Mouse (Mus musculus) liver, adult 2 months (tissue): Measurements from ENCODE around the gene Cxcr6.

Source experiments
- CTCF ChIP-seq: fragments of 200-500 bp; IDR thresholded peaks from 2 replicates; pipeline ENCODE4 v1.5.1; 2011; ENCODE audit warnings: low read depth, low read length, control low read depth
- POLR2A ChIP-seq: fragments of 200-500 bp; IDR thresholded peaks from 2 replicates; pipeline ENCODE4 v1.6.1; 2011; ENCODE audit warnings: low read length, control low read depth; ENCODE audit not compliant: insufficient read depth; ENCODE audit errors: extremely low read depth

GRCm38 (mm10) chr9:123757326-123757725, 48.9 kb upstream of the Cxcr6 start:
- TF ChIP-seq CTCF (no peak), POLR2A (no peak)
